Mouse (Mus musculus): ENCODE measurements at regions not wholly inside any gene's neighbourhood (a gene's known extent, or its start where the extent isn't known, plus 50 kb on each side); places are given as distances from the start of the nearest gene placed in this dataset.
A peak's percentile ranks its signal among the peaks of the same experiment; 100 is the strongest.

GRCm38 (mm10) chr13:28557032-28557570, 299.8 kb downstream of the Gm11361 start:
- DNase-seq, result peak in 1 of 2 experiments; percentile 20

- peak in 1 of 2 experiments; percentile 55 for DNase-seq
Observed at GRCm38 (mm10) chr13:28556385-28556938, 299.1 kb downstream of the Gm11361 start.

- DNase-seq, result no peak
Observed at GRCm38 (mm10) chr13:28554143-28554830, 297.0 kb downstream of the Gm11361 start.

GRCm38 (mm10) chr13:28552974-28553750, 295.8 kb downstream of the Gm11361 start:
- DNase-seq, result no peak

- DNase-seq, result peak; percentile 69 to 86
Observed at GRCm38 (mm10) chr13:28551555-28551954, 294.2 kb downstream of the Gm11361 start.

- no peak for DNase-seq
Observed at GRCm38 (mm10) chr13:28545797-28546196, 288.5 kb downstream of the Gm11361 start.

- no peak for DNase-seq
Observed at GRCm38 (mm10) chr13:28545337-28545736, 288.0 kb downstream of the Gm11361 start.

GRCm38 (mm10) chr13:28544819-28545180, 287.5 kb downstream of the Gm11361 start:
- no peak for DNase-seq

- DNase-seq, result no peak
Observed at GRCm38 (mm10) chr13:28544003-28544818, 286.9 kb downstream of the Gm11361 start.

- DNase-seq, result no peak
Observed at GRCm38 (mm10) chr13:28541607-28542006, 284.3 kb downstream of the Gm11361 start.

- no peak for DNase-seq
Observed at GRCm38 (mm10) chr13:28533080-28533479, 275.8 kb downstream of the Gm11361 start.

GRCm38 (mm10) chr13:28532278-28532677, 274.9 kb downstream of the Gm11361 start:
- DNase-seq, result no peak

- no peak for DNase-seq
Observed at GRCm38 (mm10) chr13:28531534-28531999, 274.2 kb downstream of the Gm11361 start.

- no peak for DNase-seq
Observed at GRCm38 (mm10) chr13:28530947-28531346, 273.6 kb downstream of the Gm11361 start.

- DNase-seq, result no peak
Observed at GRCm38 (mm10) chr13:28528898-28529511, 271.7 kb downstream of the Gm11361 start.

- no peak for DNase-seq
Observed at GRCm38 (mm10) chr13:28526299-28526698, 269.0 kb downstream of the Gm11361 start.

GRCm38 (mm10) chr13:28524411-28524810, 267.1 kb downstream of the Gm11361 start:
- DNase-seq, result no peak

GRCm38 (mm10) chr13:28520127-28520482, 262.8 kb downstream of the Gm11361 start:
- no peak for DNase-seq

- no peak for DNase-seq
Observed at GRCm38 (mm10) chr13:28519383-28520126, 262.2 kb downstream of the Gm11361 start.

- DNase-seq, result peak in 1 of 2 experiments; percentile 34
Observed at GRCm38 (mm10) chr13:28517161-28517560, 259.8 kb downstream of the Gm11361 start.

GRCm38 (mm10) chr13:28516636-28517035, 259.3 kb downstream of the Gm11361 start:
- DNase-seq, result peak in 1 of 2 experiments; percentile 68
